Mouse (Mus musculus): ENCODE measurements around the gene Dtnbp1.

GRCm38 (mm10) chr13:44985321-44985720 lies 16.6 kb downstream of the Dtnbp1 start:
- TF ChIP-seq GATA1 (IDR thresholded peaks at IDR 0.05; ENCODE audit: borderline replicate concordance, low read length) (no peak; the same call in 2 of the 3 replicates), FLI1 (IDR thresholded peaks at IDR 0.05; ENCODE audit: low read length) (no peak)

Measured in megakaryocyte, embryonic 14.5 days (primary cell).